Mouse (Mus musculus) urinary bladder, postnatal 10 days (tissue): ENCODE results near the gene A930009A15Rik.

Experiments used
- DNase-seq: peaks from one replicate; pipeline ENCODE4 v3.0.0; 2022; ENCODE audit warnings: low spot score

A930009A15Rik gene

DNA sequence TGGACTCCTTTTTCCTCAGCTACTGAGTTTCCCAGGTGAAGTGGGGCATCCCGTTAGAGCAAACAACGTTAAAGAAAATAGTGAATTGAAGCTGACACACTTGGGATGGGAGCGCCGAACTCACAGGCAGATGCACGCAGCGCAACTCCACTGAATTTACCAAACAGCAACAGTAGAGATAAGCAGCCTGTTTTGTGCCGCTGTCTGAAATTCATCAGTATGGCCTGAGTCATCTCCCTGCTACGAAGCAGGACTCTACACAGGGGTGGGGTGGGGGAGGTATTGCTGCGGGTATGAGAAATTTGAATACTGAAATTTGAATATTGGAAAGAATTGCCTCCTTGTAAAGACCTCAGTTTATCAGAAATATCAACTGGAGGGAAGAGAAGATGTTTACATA is 12.2 kb downstream of the A930009A15Rik start:
- no peak for DNase-seq

DNA sequence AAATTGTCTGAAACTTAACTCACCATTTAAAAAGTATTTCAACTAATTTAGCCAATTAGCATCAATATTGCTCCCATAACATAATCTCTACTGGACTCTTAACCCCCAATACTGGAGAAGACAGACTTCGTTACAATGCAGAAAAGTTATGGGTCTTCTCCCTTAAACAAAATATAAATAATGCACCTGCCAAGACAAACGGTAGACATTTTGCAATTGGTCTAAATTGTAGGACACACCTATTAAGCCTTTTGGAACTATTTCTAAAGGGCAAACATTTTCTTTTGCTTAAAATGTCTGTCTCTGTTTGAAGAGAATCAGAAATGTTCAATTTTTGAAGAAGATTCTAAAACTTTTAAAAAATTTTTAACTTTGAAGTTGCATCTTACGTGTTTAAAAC is 13.3 kb downstream of the A930009A15Rik start:
- DNase-seq = no peak

DNA sequence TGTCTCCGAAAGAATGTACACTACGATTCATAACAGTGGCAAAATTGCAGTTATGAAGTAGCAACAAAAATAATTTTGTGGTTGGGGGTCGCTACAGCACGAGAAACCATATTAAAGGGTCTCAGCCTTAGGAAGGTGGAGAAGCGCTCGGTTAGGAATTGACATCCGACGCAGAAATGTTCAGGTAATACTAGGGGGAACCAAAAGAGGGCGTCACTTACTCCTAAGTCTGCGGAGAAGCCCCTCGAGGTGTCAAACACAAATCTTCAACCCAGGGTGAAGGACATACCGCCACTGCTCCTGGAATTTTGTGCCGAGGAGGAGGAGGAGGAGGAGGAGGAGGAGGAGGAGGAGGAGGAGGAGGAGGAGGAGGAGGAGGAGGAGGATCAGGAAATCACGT is 14.9 kb downstream of the A930009A15Rik start:
- no peak for DNase-seq

- no peak for DNase-seq
Observed at GRCm38 (mm10) chr10:115585491-115586245, 15.9 kb downstream of the A930009A15Rik start.

- no peak for DNase-seq
Observed at GRCm38 (mm10) chr10:115586246-115587231, 16.8 kb downstream of the A930009A15Rik start.

DNA sequence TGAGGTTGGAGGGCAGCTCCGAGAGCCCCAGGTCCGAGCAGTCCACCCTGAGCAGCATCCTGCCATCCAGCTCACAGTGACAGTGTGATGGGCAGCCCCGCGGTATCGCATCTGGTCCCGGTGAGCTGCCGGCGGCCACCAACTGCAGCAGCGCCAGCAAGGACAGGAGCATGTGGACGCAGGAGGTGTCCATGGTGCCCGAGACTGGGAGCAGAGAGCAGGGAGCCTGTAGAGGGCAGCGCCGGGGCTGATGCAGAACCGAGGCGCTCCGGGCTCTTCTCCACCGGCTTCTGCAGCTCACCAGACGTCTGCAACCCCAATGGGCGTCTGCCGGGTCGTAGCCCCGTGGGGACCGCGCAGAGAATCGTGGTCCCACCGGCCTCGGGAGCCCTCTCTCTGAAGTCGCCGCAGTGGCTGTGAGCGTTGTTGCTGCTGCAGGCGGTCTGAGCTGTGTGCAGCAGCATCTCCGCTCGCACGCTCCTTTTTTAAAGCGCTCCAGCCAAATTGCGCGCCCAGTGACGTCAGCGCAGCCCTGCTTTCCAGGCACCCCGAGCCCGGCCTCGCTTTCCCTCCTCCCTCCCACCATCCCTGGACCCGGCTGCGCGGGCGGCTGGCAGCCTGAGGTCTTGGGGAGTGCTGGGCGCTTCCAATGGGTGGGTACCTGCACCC is 17.6 kb downstream of the A930009A15Rik start, which contains the start of gene Lgr5:
Gene Lgr5 (minus strand): TSS at position 480 of the 669 bp plus-strand sequence.
- no peak for DNase-seq

- no peak for DNase-seq
Observed at GRCm38 (mm10) chr10:115587979-115588378, 18.2 kb downstream of the A930009A15Rik start.

DNA sequence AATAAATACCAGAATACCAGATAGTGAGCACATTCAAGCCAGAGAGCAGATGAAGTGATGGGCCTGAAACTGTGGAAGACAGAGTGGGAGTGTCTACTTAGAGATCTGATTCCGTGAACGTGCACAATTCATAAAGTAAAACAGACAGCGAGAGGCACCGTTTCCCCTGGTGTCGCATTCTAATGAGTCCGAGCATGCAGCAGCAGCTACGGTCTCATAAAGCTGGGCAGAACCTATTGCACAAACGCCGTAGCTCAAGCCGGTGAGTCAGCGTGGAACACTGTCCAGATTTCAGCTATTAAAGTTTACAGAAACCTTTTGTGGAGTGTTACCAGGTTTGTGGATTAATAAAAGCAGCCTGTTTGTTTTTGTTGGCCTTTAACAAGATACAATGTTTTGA is 23.4 kb downstream of the A930009A15Rik start:
- DNase-seq = no peak

- DNase-seq = no peak
Observed at GRCm38 (mm10) chr10:115593651-115594050, 23.9 kb downstream of the A930009A15Rik start.

DNA sequence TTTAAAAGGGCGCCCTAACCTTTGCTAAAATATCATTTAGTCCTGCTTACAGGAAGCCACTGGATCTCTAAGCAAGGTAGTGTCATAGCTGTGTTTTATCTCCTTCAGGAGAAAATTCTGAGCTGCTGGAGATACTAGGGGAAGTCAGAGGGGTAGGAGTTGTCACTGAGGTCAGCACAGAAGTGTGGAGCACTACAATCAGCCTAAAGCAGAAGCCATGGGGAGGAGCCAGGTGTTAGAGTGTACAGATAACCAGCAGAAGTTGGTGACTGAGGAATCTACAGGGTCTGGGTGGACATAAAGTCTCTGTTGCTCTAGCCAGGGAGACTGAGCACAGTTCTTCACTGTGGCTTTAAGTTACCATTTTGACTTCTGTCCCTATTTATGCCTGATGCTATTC is 26.0 kb downstream of the A930009A15Rik start:
- no peak for DNase-seq

GRCm38 (mm10) chr10:115617456-115618287 is 47.9 kb downstream of the A930009A15Rik start:
- no peak for DNase-seq

DNA sequence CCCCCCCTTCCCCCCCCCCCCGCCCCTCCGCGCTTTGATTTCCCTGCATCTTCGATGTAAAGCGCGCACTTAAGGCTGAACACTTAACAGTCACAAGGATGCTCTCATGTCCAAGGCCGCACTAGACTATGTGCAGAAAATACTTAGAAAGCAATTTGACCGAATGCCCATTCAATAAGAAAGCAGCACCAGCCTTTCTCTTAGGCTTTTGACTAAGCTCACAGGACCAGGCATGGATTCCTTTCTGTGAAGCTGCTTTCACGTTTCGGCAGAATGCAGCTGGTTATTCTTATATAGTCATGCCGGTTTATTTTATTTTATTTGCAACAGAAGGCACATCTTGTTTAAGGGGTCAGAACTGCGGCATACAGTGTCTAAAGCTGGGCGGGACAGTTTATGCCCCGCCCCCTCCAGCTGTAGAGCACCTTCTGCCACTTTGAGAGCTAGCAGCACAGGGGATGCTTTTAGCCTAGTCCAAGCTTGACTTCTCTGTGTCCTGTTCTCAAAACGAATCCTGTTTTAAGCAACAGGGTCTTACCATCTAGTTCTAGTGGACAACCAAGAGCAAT is 48.6 kb downstream of the A930009A15Rik start:
- DNase-seq = no peak

DNA sequence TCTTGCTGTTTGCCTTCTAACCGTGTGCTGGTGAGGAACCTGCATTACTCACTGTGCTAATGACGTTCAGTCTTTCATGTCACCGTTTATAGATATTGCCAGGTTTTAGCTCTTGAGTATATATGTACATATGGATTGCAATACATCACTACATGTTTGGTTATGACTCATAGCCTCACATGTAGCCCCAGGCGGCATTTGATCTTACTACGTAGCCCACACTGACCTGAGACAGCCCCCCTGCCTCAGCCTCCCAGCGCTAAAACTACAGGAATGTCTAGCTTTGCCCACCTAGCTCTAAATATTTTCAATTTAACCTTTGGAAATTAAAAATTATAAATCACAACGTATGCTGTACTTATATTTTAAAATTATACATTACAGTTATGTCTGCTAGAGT is 53.7 kb downstream of the A930009A15Rik start:
- DNase-seq = no peak

- DNase-seq = no peak
Observed at GRCm38 (mm10) chr10:115623956-115624671, 54.3 kb downstream of the A930009A15Rik start.

DNA sequence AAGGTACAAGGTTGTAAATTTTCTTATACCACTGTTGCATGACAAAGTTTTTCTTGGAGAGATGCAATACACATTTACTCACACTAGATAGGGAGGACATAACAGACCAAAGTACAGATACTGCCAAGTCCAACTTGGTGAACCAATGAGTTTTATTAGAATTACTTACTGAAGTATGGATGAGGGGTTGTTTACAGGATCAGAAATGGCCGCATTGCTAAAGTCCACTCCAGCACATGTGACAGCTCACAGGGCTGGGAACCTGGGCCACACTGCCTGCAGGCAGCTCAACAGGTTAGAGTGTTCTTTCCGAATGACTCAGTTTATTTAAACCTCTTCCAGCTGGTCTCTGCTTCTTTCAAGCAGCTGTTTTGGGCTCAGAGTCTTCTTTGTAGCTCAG is 55.2 kb downstream of the A930009A15Rik start:
- no peak for DNase-seq

GRCm38 (mm10) chr10:115626678-115627077 is 56.9 kb downstream of the A930009A15Rik start:
- no peak for DNase-seq
